Mouse (Mus musculus): ENCODE measurements at regions not wholly inside any gene's neighbourhood (a gene's known extent, or its start where the extent isn't known, plus 50 kb on each side); places are given as distances from the start of the nearest gene placed in this dataset.
"Not testable (repeated sequence)": the region's sequence is repeated elsewhere in the genome, so short reads cannot be mapped to it uniquely, and the experiment has no call there.

GRCm38 (mm10) chr12:113411113-113411512 lies 78.2 kb upstream of the Adam6b start:
- CTCF ChIA-PET, result interaction anchor here in 1 of 4 experiments (1.8 kb wide), 1 partner anchor 190 kb away, joined by 4 read pairs; no protein-coding TSS in a partner anchor

GRCm38 (mm10) chr12:113413996-113414395 lies 75.3 kb upstream of the Adam6b start:
- CTCF ChIA-PET, result interaction anchor here in 1 of 4 experiments (1.1 kb wide), 1 partner anchor 192 kb away, joined by 4 read pairs; no protein-coding TSS in a partner anchor
- POLR2A ChIA-PET, result no interaction called here

More at GRCm38 (mm10) chr12:113411113-113411512, 78.2 kb upstream of the Adam6b start:
- POLR2A ChIA-PET, result no interaction called here

DNA sequence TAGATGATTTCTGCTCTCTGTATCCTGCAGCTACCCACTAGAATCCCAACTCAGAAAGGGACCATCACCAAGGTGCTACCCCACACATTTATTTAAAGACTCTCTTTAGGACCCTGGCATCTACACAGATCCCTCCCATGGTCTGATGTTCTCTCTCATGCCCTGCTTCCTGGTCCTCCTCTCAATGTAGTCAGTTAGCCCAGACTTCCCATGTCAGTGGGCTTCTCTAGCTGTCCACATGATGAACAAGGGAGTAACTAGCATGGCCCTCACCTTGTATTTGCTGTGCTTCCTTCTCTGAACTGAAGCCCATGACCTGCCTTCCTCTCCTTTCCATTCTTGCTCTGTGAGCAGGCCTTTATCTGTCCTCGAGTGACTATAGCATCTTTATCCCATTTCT lies 71.8 kb upstream of the Adam6b start:
- CTCF ChIA-PET, result no interaction called here
- POLR2A ChIA-PET, result no interaction called here

- ChIA-PET POLR2A (no interaction called here), CTCF (no interaction called here)
Observed at GRCm38 (mm10) chr12:113418731-113419402, 70.4 kb upstream of the Adam6b start.

- POLR2A ChIA-PET, result no interaction called here
Observed at GRCm38 (mm10) chr12:113420721-113421305, 68.5 kb upstream of the Adam6b start.

DNA sequence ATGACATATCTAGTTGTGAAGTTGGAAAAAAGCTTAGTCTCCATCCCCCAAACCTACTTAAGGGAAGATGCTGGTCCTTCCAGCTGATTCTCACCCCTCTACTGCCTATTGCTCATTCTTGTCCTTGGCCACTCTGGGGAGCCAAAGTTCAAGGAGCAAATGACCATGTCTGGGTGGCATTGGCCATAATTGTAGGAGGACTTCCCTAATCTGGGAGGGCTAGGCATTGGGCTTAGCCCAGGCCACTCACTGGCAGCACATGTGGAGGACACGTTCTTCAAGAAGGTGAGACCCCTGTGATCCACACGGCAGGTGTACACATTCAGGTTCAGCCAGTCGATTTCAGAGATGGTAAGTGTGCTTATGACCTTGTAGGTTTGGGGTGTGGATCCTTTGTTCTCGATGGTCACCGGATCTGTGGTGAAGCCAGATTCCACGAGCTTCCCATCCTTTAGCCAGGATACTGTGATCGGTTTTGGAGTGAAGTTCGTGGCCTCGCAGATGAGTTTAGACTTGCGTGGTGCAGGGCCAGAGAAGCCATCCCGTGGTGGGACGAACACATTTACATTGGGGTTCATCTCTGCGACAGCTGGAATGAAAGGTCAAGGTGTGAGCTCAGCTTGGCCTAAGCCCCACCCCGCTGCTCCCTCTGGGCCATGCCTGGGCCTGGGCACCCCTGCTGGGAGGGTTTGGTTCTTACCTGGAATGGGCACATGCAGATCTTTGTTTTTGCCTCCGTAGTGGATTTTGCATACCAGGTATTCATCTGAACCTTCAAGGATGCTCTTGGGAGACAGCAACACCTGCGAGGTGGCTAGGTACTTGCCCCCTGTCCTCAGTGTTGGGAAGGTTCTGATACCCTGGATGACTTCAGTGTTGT lies 67.4 kb upstream of the Adam6b start:
- CTCF ChIA-PET, result interaction anchor here in 1 of 4 experiments (1.3 kb wide), 1 partner anchor 201 kb away, joined by 4 read pairs; no protein-coding TSS in a partner anchor
- POLR2A ChIA-PET, result no interaction called here

More at GRCm38 (mm10) chr12:113420721-113421305, 68.5 kb upstream of the Adam6b start:
- CTCF ChIA-PET, result no interaction called here

DNA sequence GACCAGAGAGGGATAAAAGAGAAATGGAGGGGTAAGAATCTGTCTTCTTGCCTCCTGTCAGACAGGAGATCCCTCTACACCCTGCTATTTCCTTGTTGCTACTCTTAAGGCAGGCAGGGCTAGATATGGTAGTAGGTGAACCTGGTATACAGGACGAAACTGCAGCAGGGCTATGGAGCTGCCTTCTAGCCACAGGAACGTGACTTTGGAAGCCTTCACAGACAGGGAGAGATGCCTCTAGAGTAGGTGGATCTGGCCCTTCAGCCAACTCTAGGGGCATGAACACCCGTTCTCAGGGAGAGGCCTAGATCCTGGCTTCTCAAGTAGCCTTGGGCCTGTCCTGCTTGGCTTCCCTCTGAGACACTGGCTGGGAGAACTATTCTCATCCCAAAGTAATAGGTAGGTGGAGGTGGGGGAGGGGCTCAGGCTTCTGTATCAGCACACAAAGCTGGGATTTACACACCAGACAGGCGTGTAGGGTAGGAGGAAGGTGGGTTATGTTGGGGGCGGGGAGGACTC lies 66.5 kb upstream of the Adam6b start:
- CTCF ChIA-PET, result interaction anchor here in 2 of 4 experiments (0.5 to 3.2 kb wide), 4 partner anchors 202 to 205 kb away, joined by 3 to 14 read pairs (median 7); no protein-coding TSS in a partner anchor

DNA sequence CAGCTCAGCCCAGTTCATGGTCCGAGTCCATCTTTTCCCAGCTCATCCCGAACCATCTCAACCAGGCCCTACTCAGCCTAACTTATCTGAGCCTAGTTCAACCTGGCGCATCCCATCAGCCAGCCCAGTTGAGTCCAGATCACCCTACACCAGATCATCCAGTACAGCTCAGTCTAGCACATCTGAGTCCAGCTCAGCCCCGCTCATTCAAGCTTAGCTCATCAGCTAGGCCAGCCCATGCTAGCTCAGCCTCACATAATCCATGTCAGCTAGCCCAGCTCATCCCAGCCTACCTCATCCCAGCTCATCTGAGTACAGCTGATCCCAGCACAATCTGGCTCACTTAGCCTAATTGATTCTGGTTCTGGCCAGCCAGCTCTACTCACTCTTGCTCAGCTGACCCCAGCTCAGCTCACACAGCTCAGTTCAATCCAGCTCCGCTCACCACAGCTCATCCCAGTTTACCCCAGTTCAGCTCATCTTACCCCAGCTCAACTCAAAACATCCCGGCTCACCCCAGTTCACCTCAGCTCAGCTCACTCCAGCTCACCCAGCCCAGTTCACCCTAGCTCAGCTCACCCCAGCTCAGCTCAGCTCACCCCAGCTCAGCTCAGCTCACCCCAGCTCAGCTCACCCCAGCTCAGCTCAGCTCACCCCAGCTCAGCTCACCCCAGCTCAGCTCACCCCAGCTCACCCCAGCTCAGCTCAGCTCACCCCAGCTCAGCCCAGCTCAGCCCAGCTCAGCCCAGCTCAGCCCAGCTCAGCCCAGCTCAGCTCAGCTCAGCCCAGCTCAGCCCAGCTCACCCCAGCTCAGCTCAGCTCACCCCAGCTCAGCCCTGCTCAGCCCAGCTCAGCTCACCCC lies 65.3 kb upstream of the Adam6b start:
- CTCF ChIA-PET, result interaction anchor here in 2 of 4 experiments (0.8 to 3.2 kb wide), 3 partner anchors 203 to 435 kb away, joined by 3 to 14 read pairs (median 10); no protein-coding TSS in a partner anchor
- POLR2A ChIA-PET, result interaction anchor here in 1 of 4 experiments (1.4 to 1.5 kb wide), 2 partner anchors 12 to 203 kb away, joined by 4 to 5 read pairs; no protein-coding TSS in a partner anchor

More for the DNA sequence above, 66.5 kb upstream of the Adam6b start:
- POLR2A ChIA-PET, result interaction anchor here in 1 of 4 experiments (1.4 to 1.5 kb wide), 2 partner anchors 10 to 202 kb away, joined by 4 to 5 read pairs; no protein-coding TSS in a partner anchor

- POLR2A ChIA-PET, result not testable (repeated sequence)
- CTCF ChIA-PET, result interaction anchor here in 1 of 4 experiments (1.8 to 3.2 kb wide), 2 partner anchors 203 to 207 kb away, joined by 10 to 14 read pairs; no protein-coding TSS in a partner anchor
Observed at GRCm38 (mm10) chr12:113424598-113425208, 64.6 kb upstream of the Adam6b start.

- POLR2A ChIA-PET, result no interaction called here
- CTCF ChIA-PET, result interaction anchor here in 1 of 4 experiments (0.5 to 3.2 kb wide), 2 partner anchors 208 to 289 kb away, joined by 4 to 10 read pairs; no protein-coding TSS in a partner anchor
Observed at GRCm38 (mm10) chr12:113425209-113426070, 63.9 kb upstream of the Adam6b start.

GRCm38 (mm10) chr12:113426636-113427035 lies 62.7 kb upstream of the Adam6b start:
- POLR2A ChIA-PET, result no interaction called here

GRCm38 (mm10) chr12:113427339-113427738 lies 62.0 kb upstream of the Adam6b start:
- POLR2A ChIA-PET, result no interaction called here
- CTCF ChIA-PET, result no interaction called here

More at GRCm38 (mm10) chr12:113426636-113427035, 62.7 kb upstream of the Adam6b start:
- CTCF ChIA-PET, result no interaction called here

DNA sequence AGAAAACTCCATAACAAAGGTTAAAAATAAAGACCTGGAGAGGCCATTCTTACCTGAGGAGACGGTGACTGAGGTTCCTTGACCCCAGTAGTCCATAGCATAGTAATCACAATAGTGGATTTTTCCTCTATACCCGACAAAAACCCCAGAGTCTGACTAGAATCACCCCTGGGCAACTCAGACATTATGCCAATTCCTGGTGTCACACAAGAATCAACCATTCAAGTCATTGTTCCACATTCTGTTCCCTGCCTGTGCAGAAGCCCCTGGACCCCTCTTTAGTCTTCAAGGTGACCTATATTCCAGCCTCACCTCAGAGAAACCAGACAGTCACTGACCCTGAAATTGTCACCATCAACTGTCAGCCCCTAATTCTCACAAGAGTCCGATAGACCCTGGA lies 60.9 kb upstream of the Adam6b start:
- ChIA-PET CTCF (no interaction called here), POLR2A (no interaction called here)

GRCm38 (mm10) chr12:113428901-113429300 lies 60.4 kb upstream of the Adam6b start:
- CTCF ChIA-PET, result no interaction called here
- POLR2A ChIA-PET, result no interaction called here

- ChIA-PET POLR2A (no interaction called here), CTCF (interaction anchor here in 1 of 4 experiments (0.6 kb wide), 1 partner anchor 1637 kb away, joined by 4 read pairs; no protein-coding TSS in a partner anchor)
Observed at GRCm38 (mm10) chr12:113430340-113430739, 59.0 kb upstream of the Adam6b start.

Data from embryonic stem cell, embryonic (primary cell).